Mouse (Mus musculus): Measurements from ENCODE around the gene Gm11020. TPM values are rescaled to one million over a fixed set of nuclear protein-coding genes. Genes with fewer than 3 reads are reported as not detected.

The Gm11020 gene
- total RNA-seq, 2 experiments from 2014 or later: not detected

GRCm38 (mm10) chr8:104341678-104342077 lies 20.3 kb downstream of the Gm11020 start:
- no peak for DNase-seq (ENCODE audit: low spot score in 2 of 2)

GRCm38 (mm10) chr8:104342426-104342825 lies 21.1 kb downstream of the Gm11020 start:
- no peak for DNase-seq (ENCODE audit: low spot score in 2 of 2)

- DNase-seq (ENCODE audit: low spot score in 2 of 2): peak; percentile 65 to 85
Measured at GRCm38 (mm10) chr8:104343957-104344356, 22.6 kb downstream of the Gm11020 start.

- DNase-seq (ENCODE audit: low spot score in 2 of 2): no peak
Measured at GRCm38 (mm10) chr8:104344622-104345021, 23.3 kb downstream of the Gm11020 start.

GRCm38 (mm10) chr8:104346706-104347105 lies 25.3 kb downstream of the Gm11020 start:
- no peak for DNase-seq (ENCODE audit: low spot score in 2 of 2)

GRCm38 (mm10) chr8:104348971-104349370 lies 27.6 kb downstream of the Gm11020 start:
- no peak for DNase-seq (ENCODE audit: low spot score in 2 of 2)

- no peak for DNase-seq (ENCODE audit: low spot score in 2 of 2)
Measured at GRCm38 (mm10) chr8:104350047-104350446, 28.7 kb downstream of the Gm11020 start.

- DNase-seq (ENCODE audit: low spot score in 2 of 2): no peak
Measured at GRCm38 (mm10) chr8:104353186-104353585, 31.8 kb downstream of the Gm11020 start.

- no peak for DNase-seq (ENCODE audit: low spot score in 2 of 2)
Measured at GRCm38 (mm10) chr8:104354504-104354903, 33.1 kb downstream of the Gm11020 start.

- DNase-seq (ENCODE audit: low spot score in 2 of 2): no peak
Measured at GRCm38 (mm10) chr8:104358637-104359036, 37.3 kb downstream of the Gm11020 start.

- no peak for DNase-seq (ENCODE audit: low spot score in 2 of 2)
Measured at GRCm38 (mm10) chr8:104359778-104360456, 38.5 kb downstream of the Gm11020 start.

- no peak for DNase-seq (ENCODE audit: low spot score in 2 of 2)
Measured at GRCm38 (mm10) chr8:104365695-104366094, 44.3 kb downstream of the Gm11020 start.

- no peak for DNase-seq (ENCODE audit: low spot score in 2 of 2)
Measured at GRCm38 (mm10) chr8:104367398-104367797, 46.0 kb downstream of the Gm11020 start.

GRCm38 (mm10) chr8:104369591-104369990 lies 48.2 kb downstream of the Gm11020 start:
- no peak for DNase-seq (ENCODE audit: low spot score in 2 of 2)

GRCm38 (mm10) chr8:104370071-104370470 lies 48.7 kb downstream of the Gm11020 start:
- DNase-seq (ENCODE audit: low spot score in 2 of 2): no peak

GRCm38 (mm10) chr8:104371121-104371520 lies 49.8 kb downstream of the Gm11020 start:
- no peak for DNase-seq (ENCODE audit: low spot score in 2 of 2)

Other genes starting within 250 kb of the Gm11020 start
- gene Cdh5, start 219.9 kb upstream of the Gm11020 start, total RNA-seq (2021): 1 to 10 TPM; 7.7 to 7.9 TPM
- 1 to 10 TPM; 6.0 to 7.2 TPM for gene Bean1, start 151.1 kb upstream of the Gm11020 start, total RNA-seq (2021)
- gene Tk2, start 73.0 kb upstream of the Gm11020 start, total RNA-seq (2021): 10 to 100 TPM; 38.5 to 39.9 TPM
- 1 to 10 TPM; 6.1 to 8.1 TPM for gene Cklf, start 70.7 kb upstream of the Gm11020 start, total RNA-seq (2021)
- not detected for gene Cmtm2a, start 28.4 kb upstream of the Gm11020 start, total RNA-seq (2021)
- not detected for gene Gm45711, start 11.5 kb upstream of the Gm11020 start, total RNA-seq (2021)
- not detected for gene Cmtm1, start 11.4 kb upstream of the Gm11020 start, total RNA-seq (2021)
- not detected for gene Cmtm2b, start 663 bp downstream of the Gm11020 start, total RNA-seq (2021)
- 10 to 100 TPM; 12.0 to 14.2 TPM for gene Cmtm3, start 17.8 kb downstream of the Gm11020 start, total RNA-seq (2021)
- 10 to 100 TPM; 63.3 to 73.1 TPM for gene Cmtm4, start 74.2 kb downstream of the Gm11020 start, total RNA-seq (2021)
- gene Dync1li2, start 121.5 kb downstream of the Gm11020 start, total RNA-seq (2021): 100 to 1,000 TPM; 258 to 289 TPM
- under 1 TPM; 0.66 to 0.74 TPM for gene Terb1, start 188.3 kb downstream of the Gm11020 start, total RNA-seq (2021)
- 10 to 100 TPM; 43.6 to 45.7 TPM for gene Nae1, start 213.1 kb downstream of the Gm11020 start, total RNA-seq (2021)
- gene Car7, start 213.1 kb downstream of the Gm11020 start, total RNA-seq (2021): 10 to 100 TPM; 13.7 to 18.2 TPM

All from layer of hippocampus, adult 18-20 months (tissue).